Mouse (Mus musculus) thymus, adult 2 months (tissue): ENCODE measurements around the gene Rundc3a.

Source experiments
- CTCF ChIP-seq: fragments of 200-500 bp; IDR thresholded peaks from 2 replicates; pipeline ENCODE4 v1.5.1; 2012; ENCODE audit warnings: mild to moderate bottlenecking, control low read depth, low read length, moderate library complexity, borderline replicate concordance; ENCODE audit not compliant: control insufficient read depth, poor library complexity, insufficient read depth; ENCODE audit errors: extremely low read depth
- POLR2A ChIP-seq: fragments of 200-500 bp; IDR thresholded peaks from 2 replicates; pipeline ENCODE4 v1.6.1; 2012; ENCODE audit warnings: mild to moderate bottlenecking, low read length, control low read depth, moderate library complexity; ENCODE audit not compliant: control insufficient read depth, poor library complexity, insufficient read depth; ENCODE audit errors: extremely low read depth

DNA sequence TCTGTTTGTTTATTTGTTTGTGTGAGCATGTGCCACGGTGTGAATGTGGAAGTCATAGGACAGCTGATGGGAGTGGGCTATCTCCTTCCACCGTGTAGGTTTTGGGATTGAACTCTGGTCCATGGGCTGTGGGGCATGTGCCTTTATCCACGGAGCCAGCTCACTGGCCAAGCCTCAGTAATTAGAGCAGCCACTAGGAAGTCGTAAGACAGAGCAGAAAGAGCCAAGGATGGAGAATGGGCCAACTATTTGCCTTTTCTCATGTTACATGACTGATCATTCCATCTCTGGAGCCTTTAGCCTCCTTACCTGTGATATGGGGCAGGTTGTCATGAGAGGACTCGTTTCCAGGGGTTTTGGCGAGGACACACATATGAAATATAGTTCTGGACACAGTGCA is 3.1 kb downstream of the Rundc3a start:
- TF ChIP-seq CTCF (no peak), POLR2A (no peak)
